Mouse (Mus musculus): Measurements from ENCODE around the gene Cxcr5.

DNA sequence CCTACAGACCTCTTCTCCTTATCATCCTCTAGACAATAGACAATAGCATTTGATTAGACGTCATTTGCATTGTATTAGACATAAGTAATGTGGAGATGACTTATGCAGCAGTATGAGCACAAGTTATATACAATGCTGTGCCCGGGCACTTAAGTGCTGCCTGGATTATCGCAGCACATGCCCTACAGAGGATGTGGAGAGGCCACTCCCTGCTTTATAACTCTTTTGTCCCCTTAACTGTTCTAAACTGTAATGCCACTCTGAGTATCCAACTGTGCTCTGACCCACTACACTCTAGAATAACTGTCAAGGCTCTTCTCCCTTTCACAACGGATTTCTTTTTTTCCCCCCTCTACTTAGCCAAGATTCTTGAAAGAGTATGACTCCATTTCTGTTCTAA lies 32.2 kb upstream of the Cxcr5 start:
- TF ChIP-seq MAX (IDR thresholded peaks at IDR 0.05) (no peak), CTCF (IDR thresholded peaks at IDR 0.05; ENCODE audit: control insufficient read depth, insufficient read depth, insufficient read length) (no peak)

Data from C2C12 (cell line).